Mouse (Mus musculus) stomach, embryonic 16.5 days (tissue): ENCODE results near the gene Cep250. TPM values are rescaled to one million over a fixed set of nuclear protein-coding genes. Genes with fewer than 3 reads are reported as not detected.

Source experiments
- ATAC-seq: fragments of 200-750 bp; cut with Nextera tagmentation; 2 replicates; pipeline ENCODE4 v1.8.0; 2017; ENCODE audit warnings: moderate number of reproducible peaks, moderate TSS enrichment; ENCODE audit not compliant: insufficient read depth, low FRiP score
- H3K27ac ChIP-seq: fragments of 300-500 bp; sonication (generic); 2 replicates; pipeline ENCODE4 v1.5.1; 2014; ENCODE audit warnings: low read length
- H3K27me3 ChIP-seq: fragments of 300-500 bp; sonication (generic); 2 replicates; pipeline ENCODE4 v1.6.1; 2014; ENCODE audit warnings: low read length, control low read depth, mixed read lengths; ENCODE audit not compliant: control insufficient read depth, insufficient read depth
- H3K36me3 ChIP-seq: fragments of 300-500 bp; sonication (generic); 2 replicates; pipeline ENCODE4 v1.6.1; 2014; ENCODE audit warnings: low read length; ENCODE audit not compliant: control insufficient read depth, insufficient read depth
- H3K4me1 ChIP-seq: fragments of 300-500 bp; sonication (generic); 2 replicates; pipeline ENCODE4 v1.6.1; 2014; ENCODE audit warnings: low read length, control low read depth, mixed read lengths; ENCODE audit not compliant: control insufficient read depth, insufficient read depth
- H3K4me2 ChIP-seq: fragments of 300-500 bp; sonication (generic); 2 replicates; pipeline ENCODE4 v1.6.1; 2014; ENCODE audit warnings: low read depth, low read length, mixed read lengths
- H3K4me3 ChIP-seq: fragments of 300-500 bp; sonication (generic); replicated peaks from 2 replicates; pipeline ENCODE4 v1.5.1; 2014; ENCODE audit warnings: mild to moderate bottlenecking, low read length
- H3K9ac ChIP-seq: fragments of 300-500 bp; sonication (generic); 2 replicates; pipeline ENCODE4 v1.6.1; 2014; ENCODE audit warnings: low read length
- H3K9me3 ChIP-seq: fragments of 300-500 bp; sonication (generic); replicated peaks from 2 replicates; pipeline ENCODE4 v1.6.1; 2016; ENCODE audit warnings: low read length, control low read depth; ENCODE audit not compliant: control insufficient read depth
- WGBS: fragments of 180-500 bp; shearing (Covaris S2); extraction: QIAGEN DNeasy Blood & Tissue Kit; methylation state at CpG from one replicate; pipeline ENCODE4 v1.1.7; 2014; 5-methylcytosine and 5-hydroxymethylcytosine counted together
- polyA plus RNA-seq: library from polyadenylated mRNA; unstranded; fragments of >200 nt; fragmentation: Nextera tagmentation; extraction: Ambion mirVana; gene quantifications from 2 replicates; pipeline ENCODE4 v1.2.1, GENCODE M21; 2015

The Cep250 gene
- polyA plus RNA-seq, 1 experiment from 2014 or later = 16.3 TPM

GRCm38 (mm10) chr2:155941697-155942442 lies 14.4 kb upstream of the Cep250 start:
- Histone ChIP-seq H3K9me3 (no peaks in the 10 kb centered on the region), H3K9ac (no peak overlapping the region), H3K4me3 (no peak overlapping the region), H3K27me3 (no peaks in the 10 kb centered on the region), H3K4me1 (peaks cover 10% of the 10 kb centered on the region), H3K4me2 (no peak overlapping the region), H3K27ac (no peak overlapping the region), H3K36me3 (no peaks in the 10 kb centered on the region)
- no peak for ATAC-seq
- WGBS = 74% methylated on average over 40 of the region's 40 CpGs

- peak overlapping the region; percentile 2; the same call in 1 of the 2 replicates for H3K4me2 ChIP-seq
- 6% methylated on average over 8 of the region's 8 CpGs for WGBS
- no peaks in the 10 kb centered on the region for H3K9me3 ChIP-seq
- no peak overlapping the region for H3K4me3 ChIP-seq
- H3K27ac ChIP-seq = no peak overlapping the region
- H3K9ac ChIP-seq = peak overlapping the region; percentile 56; the same call in 1 of the 2 replicates
- H3K27me3 ChIP-seq = no peaks in the 10 kb centered on the region
- H3K36me3 ChIP-seq = no peaks in the 10 kb centered on the region
- no peak for ATAC-seq
- H3K4me1 ChIP-seq = peaks cover 10% of the 10 kb centered on the region
Measured at GRCm38 (mm10) chr2:155943463-155943862, 12.8 kb upstream of the Cep250 start.

GRCm38 (mm10) chr2:155944685-155945084 lies 11.6 kb upstream of the Cep250 start:
- Histone ChIP-seq H3K27ac (no peak overlapping the region), H3K9ac (no peak overlapping the region)
- no peak for ATAC-seq

GRCm38 (mm10) chr2:155945124-155945523 lies 11.1 kb upstream of the Cep250 start, which contains the start of gene Gdf5:
TSS of gene Gdf5 (minus strand) at chr2:155945367.
- Histone ChIP-seq H3K4me2 (no peak within 1 kb of the TSS), H3K4me3 (no peak within 1 kb of the TSS), H3K27ac (no peak within 1 kb of the TSS), H3K9ac (0 out of 2 replicates have a peak within 1 kb of the TSS, but pooled peaks have one; percentile 24), H3K36me3 (no peaks in the 10 kb centered on the region), H3K27me3 (no peaks in the 10 kb centered on the region), H3K4me1 (peaks cover 10% of the 10 kb centered on the region), H3K9me3 (no peaks in the 10 kb centered on the region)
- 36% methylated on average over 13 of the region's 13 CpGs for WGBS
- peak; percentile 31; the same call in 1 of the 2 replicates for ATAC-seq

More at GRCm38 (mm10) chr2:155944685-155945084, 11.6 kb upstream of the Cep250 start:
- H3K9me3 ChIP-seq = no peaks in the 10 kb centered on the region
- no peak overlapping the region for H3K4me2 ChIP-seq
- no peak overlapping the region for H3K4me3 ChIP-seq
- 79% methylated on average over 4 of the region's 4 CpGs for WGBS
- no peaks in the 10 kb centered on the region for H3K27me3 ChIP-seq
- no peaks in the 10 kb centered on the region for H3K36me3 ChIP-seq
- H3K4me1 ChIP-seq = peaks cover 10% of the 10 kb centered on the region

GRCm38 (mm10) chr2:155945580-155945979 lies 10.7 kb upstream of the Cep250 start:
- H3K9me3 ChIP-seq = no peaks in the 10 kb centered on the region
- H3K4me1 ChIP-seq = peaks cover 10% of the 10 kb centered on the region
- no peaks in the 10 kb centered on the region for H3K36me3 ChIP-seq
- 0 out of 2 replicates have a peak overlapping the region, but pooled peaks have one; percentile 24 for H3K9ac ChIP-seq
- no peak overlapping the region for H3K27ac ChIP-seq
- 50% methylated on average over 5 of the region's 5 CpGs for WGBS
- no peak overlapping the region for H3K4me2 ChIP-seq
- H3K4me3 ChIP-seq = no peak overlapping the region
- no peak for ATAC-seq
- no peaks in the 10 kb centered on the region for H3K27me3 ChIP-seq

- no peak for ATAC-seq
- no peaks in the 10 kb centered on the region for H3K36me3 ChIP-seq
Measured at GRCm38 (mm10) chr2:155946069-155946468, 10.2 kb upstream of the Cep250 start.

GRCm38 (mm10) chr2:155946499-155946898 lies 9.8 kb upstream of the Cep250 start:
- no peaks in the 10 kb centered on the region for H3K36me3 ChIP-seq
- H3K4me1 ChIP-seq = peaks cover 10% of the 10 kb centered on the region
- no peak overlapping the region for H3K4me3 ChIP-seq
- ATAC-seq = no peak
- H3K27ac ChIP-seq = no peak overlapping the region
- no peak overlapping the region for H3K4me2 ChIP-seq
- WGBS = 27% methylated on average over 4 of the region's 4 CpGs
- H3K9me3 ChIP-seq = no peaks in the 10 kb centered on the region
- H3K27me3 ChIP-seq = no peaks in the 10 kb centered on the region
- H3K9ac ChIP-seq = no peak overlapping the region

More at GRCm38 (mm10) chr2:155946069-155946468, 10.2 kb upstream of the Cep250 start:
- no peaks in the 10 kb centered on the region for H3K9me3 ChIP-seq
- no peak overlapping the region for H3K4me3 ChIP-seq
- H3K4me1 ChIP-seq = peaks cover 10% of the 10 kb centered on the region
- H3K9ac ChIP-seq = no peak overlapping the region
- H3K27ac ChIP-seq = no peak overlapping the region
- 4% methylated on average over 7 of the region's 7 CpGs for WGBS
- no peak overlapping the region for H3K4me2 ChIP-seq
- no peaks in the 10 kb centered on the region for H3K27me3 ChIP-seq

GRCm38 (mm10) chr2:155947390-155948002 lies 8.8 kb upstream of the Cep250 start:
- ATAC-seq = peak; percentile 57; the same call in 1 of the 2 replicates
- Histone ChIP-seq H3K9me3 (no peaks in the 10 kb centered on the region), H3K36me3 (no peaks in the 10 kb centered on the region), H3K4me3 (no peak overlapping the region), H3K27ac (0 out of 2 replicates have a peak overlapping the region, but pooled peaks have one; percentile 14), H3K4me1 (peaks cover 10% of the 10 kb centered on the region), H3K27me3 (no peaks in the 10 kb centered on the region), H3K4me2 (no peak overlapping the region), H3K9ac (no peak overlapping the region)
- 32% methylated on average over 5 of the region's 5 CpGs for WGBS

GRCm38 (mm10) chr2:155949362-155949761 lies 6.9 kb upstream of the Cep250 start:
- H3K9me3 ChIP-seq = no peaks in the 10 kb centered on the region
- no peak for ATAC-seq
- no peak overlapping the region for H3K4me3 ChIP-seq
- no peak overlapping the region for H3K4me2 ChIP-seq
- WGBS = 45% methylated on average over 6 of the region's 6 CpGs
- no peak overlapping the region for H3K27ac ChIP-seq
- H3K36me3 ChIP-seq = no peaks in the 10 kb centered on the region
- H3K27me3 ChIP-seq = no peaks in the 10 kb centered on the region
- peaks cover 2% of the 10 kb centered on the region; the same call in 1 of the 2 replicates for H3K4me1 ChIP-seq
- H3K9ac ChIP-seq = no peak overlapping the region
